Mouse (Mus musculus) midbrain, embryonic 15.5 days (tissue): ENCODE measurements at regions not wholly inside any gene's neighbourhood (a gene's known extent, or its start where the extent isn't known, plus 50 kb on each side); places are given as distances from the start of the nearest gene placed in this dataset.

Experiments used
- ATAC-seq: fragments of 200-750 bp; cut with Nextera tagmentation; replicated peaks from 2 replicates; pipeline ENCODE4 v1.8.0; 2017; ENCODE audit warnings: moderate TSS enrichment
- H3K27ac ChIP-seq: fragments of 300-500 bp; sonication (generic); 2 replicates; pipeline ENCODE4 v1.5.1; 2015; ENCODE audit warnings: mild to moderate bottlenecking, inconsistent platforms
- H3K27me3 ChIP-seq: fragments of 300-500 bp; sonication (generic); replicated peaks from 2 replicates; pipeline ENCODE4 v1.6.1; 2015; ENCODE audit warnings: inconsistent platforms
- H3K36me3 ChIP-seq: fragments of 300-500 bp; sonication (generic); replicated peaks from 2 replicates; pipeline ENCODE4 v1.6.1; 2015; ENCODE audit warnings: inconsistent platforms
- H3K4me1 ChIP-seq: fragments of 300-500 bp; sonication (generic); 2 replicates; pipeline ENCODE4 v1.6.1; 2015; ENCODE audit warnings: inconsistent platforms
- H3K4me2 ChIP-seq: fragments of 300-500 bp; sonication (generic); 2 replicates; pipeline ENCODE4 v1.6.1; 2015; ENCODE audit warnings: inconsistent platforms, mild to moderate bottlenecking, moderate library complexity
- H3K4me3 ChIP-seq: fragments of 300-500 bp; sonication (generic); 2 replicates; pipeline ENCODE4 v1.5.1; 2015; ENCODE audit warnings: mild to moderate bottlenecking, inconsistent platforms
- H3K9ac ChIP-seq: fragments of 300-500 bp; sonication (generic); 2 replicates; pipeline ENCODE4 v1.6.1; 2015; ENCODE audit warnings: mild to moderate bottlenecking, inconsistent platforms
- H3K9me3 ChIP-seq: fragments of 300-500 bp; sonication (generic); 2 replicates; pipeline ENCODE4 v1.6.1; 2016; ENCODE audit warnings: inconsistent platforms
- WGBS: fragments of 180-500 bp; shearing (Covaris S2); methylation state at CpG from one replicate; pipeline ENCODE4 v1.1.7; 2015; ENCODE audit warnings: mixed read lengths; 5-methylcytosine and 5-hydroxymethylcytosine counted together

GRCm38 (mm10) chr3:119862194-119862957 is 78.1 kb upstream of the Ptbp2 start:
- Histone ChIP-seq H3K36me3 (no peaks in the 10 kb centered on the region), H3K4me2 (0 out of 2 replicates have a peak overlapping the region, but pooled peaks have one; percentile 8), H3K4me1 (no peaks in the 10 kb centered on the region), H3K9ac (no peak overlapping the region), H3K4me3 (peak overlapping the region; percentile 9; the same call in 1 of the 2 replicates), H3K27ac (no peak overlapping the region), H3K27me3 (no peaks in the 10 kb centered on the region), H3K9me3 (no peaks in the 10 kb centered on the region)
- peak; percentile 89 for ATAC-seq
- WGBS: 55% methylated on average over 7 of the region's 7 CpGs
